Mouse (Mus musculus) splenic B cell, adult 2 months (primary cell): ENCODE measurements around the gene Nalcn.
"Not testable (repeated sequence)": the region's sequence is repeated elsewhere in the genome, so short reads cannot be mapped to it uniquely, and the experiment has no call there.

Experiments
- DNase-seq: peaks from one replicate; pipeline ENCODE4 v3.0.0-alpha.2; 2011; ENCODE audit warnings: low read depth, low spot score
- H3K27me3 ChIP-seq: 2 replicates; pipeline ENCODE4 v1.6.1; 2012; ENCODE audit warnings: mild to moderate bottlenecking, low read length, moderate library complexity, mixed read lengths; ENCODE audit not compliant: control insufficient read depth, poor library complexity, insufficient read depth, severe bottlenecking
- H3K36me3 ChIP-seq: 2 replicates; pipeline ENCODE4 v1.6.1; 2012; ENCODE audit warnings: mild to moderate bottlenecking, low read length, moderate library complexity, mixed read lengths; ENCODE audit not compliant: control insufficient read depth, poor library complexity, insufficient read depth, severe bottlenecking

Gene Nalcn

DNA sequence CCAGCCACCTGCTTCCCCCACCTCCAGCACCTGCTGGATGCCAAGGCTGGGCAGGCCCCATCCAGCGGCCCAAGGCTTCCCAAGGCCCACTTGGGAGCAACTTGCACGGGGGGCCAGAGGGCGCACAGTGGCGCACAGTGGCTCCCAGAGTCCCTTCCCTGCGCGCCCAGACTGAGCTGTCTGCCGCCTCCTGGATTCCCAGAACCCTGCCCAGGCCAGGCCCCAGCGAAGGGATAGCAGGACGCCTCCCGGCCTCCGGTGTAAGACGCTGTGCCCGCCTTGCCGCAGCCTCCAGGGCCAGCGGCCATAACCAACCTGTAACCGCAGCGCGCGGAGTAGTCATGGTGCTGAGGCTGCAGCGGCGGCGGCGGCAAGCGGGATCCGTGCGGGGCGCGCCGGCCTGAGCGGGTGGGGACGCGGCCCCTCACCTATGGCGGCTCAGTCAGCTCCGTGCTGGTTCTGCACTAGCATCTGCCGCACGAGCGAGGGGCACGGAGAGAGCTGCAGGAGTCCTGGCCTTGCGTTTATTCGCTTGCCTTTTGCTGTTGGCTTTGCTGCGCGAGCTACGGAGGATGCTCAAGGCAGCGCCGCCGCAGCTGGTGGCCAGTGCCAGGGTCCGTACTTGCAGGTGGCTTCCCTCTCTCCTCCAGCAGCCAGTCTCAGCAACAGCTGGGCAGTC, at the start of gene Nalcn:
Nalcn (minus strand) TSS at position 644 of the 679 bp plus-strand sequence.
- no peaks in the 10 kb centered on the region for H3K27me3 ChIP-seq
- DNase-seq: no peak
- no peaks in the 10 kb centered on the region for H3K36me3 ChIP-seq

DNA sequence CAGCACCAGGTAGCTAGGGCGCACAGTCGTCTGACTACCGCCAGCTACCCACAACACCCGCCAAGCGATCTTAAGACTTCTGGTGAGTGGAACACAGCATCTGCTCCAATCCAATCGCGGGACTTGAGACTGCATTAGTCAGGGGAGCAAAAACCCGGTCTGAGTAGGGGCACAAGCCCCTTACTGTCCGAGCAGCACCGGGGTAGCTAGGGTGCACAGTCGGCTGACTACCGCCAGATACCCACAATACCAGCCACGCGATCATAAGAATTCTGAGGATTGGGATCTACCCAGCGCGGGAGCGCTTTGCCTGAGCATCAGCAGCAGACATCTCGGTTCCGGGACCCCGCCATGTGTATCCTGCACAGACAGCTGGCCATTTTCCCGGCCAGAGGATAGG, 44.1 kb upstream of the Nalcn start:
- DNase-seq, H3K36me3 ChIP-seq, H3K27me3 ChIP-seq: not testable (repeated sequence)

DNA sequence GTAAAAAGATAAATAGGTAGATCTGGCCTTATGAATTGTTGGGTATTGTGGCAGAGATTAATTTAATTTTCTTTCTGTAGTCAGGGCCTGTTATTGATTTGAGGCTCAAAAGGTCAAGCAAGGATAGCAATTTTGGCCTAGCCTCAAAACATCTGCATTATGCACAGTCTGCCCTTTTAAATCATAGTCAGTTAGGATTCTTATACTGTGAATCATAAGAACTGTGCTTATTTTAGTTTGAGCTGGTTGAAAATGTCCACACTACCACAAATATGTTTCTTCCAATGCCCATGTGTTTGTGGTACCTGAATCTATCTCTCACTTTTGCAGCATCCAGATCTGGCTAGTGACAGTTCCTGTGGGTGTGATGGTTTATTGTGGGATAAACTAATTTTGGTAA, 37.5 kb upstream of the Nalcn start:
- no peaks in the 10 kb centered on the region for H3K36me3 ChIP-seq
- DNase-seq: no peak
- H3K27me3 ChIP-seq: no peaks in the 10 kb centered on the region

DNA sequence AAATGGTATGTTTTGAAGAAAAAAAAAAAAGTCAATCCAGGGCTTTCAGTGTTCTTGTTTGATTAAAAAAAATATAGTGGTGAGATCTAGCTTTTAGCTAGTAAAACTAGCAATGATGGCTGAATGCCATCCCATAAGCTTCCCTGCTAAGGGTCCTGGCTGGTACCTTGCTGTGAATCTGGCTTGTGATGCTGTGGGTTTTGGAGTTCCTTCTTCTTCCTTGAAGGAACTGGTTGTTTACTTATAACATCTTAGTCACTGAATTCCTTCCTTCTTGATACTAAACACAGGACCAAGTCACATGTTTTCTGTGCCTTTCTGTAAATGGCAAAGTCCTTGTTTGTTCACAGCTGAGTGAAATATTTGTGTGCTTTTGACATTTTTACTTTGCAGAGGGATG, 36.3 kb upstream of the Nalcn start:
- Histone ChIP-seq H3K27me3 (no peaks in the 10 kb centered on the region), H3K36me3 (no peaks in the 10 kb centered on the region)
- DNase-seq: no peak

DNA sequence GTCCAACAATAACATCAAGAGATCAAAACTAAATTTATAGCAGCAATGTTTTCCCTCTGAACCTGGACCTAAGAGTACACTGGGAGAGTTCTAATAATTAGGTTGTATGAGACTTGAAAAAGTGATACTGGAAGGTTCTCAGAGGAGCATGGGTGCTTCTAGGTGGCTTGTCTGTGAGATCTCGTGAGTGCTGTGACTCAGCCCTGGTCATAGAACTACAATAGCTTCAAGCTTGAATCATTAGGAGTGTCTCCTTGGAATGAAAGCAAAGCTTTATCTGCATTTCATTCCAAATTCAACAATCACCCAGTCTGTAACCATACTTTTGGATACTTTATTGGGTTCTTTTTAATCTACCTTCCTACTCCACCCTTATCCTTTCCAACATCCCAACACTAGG, 35.4 kb upstream of the Nalcn start:
- no peak for DNase-seq

DNA sequence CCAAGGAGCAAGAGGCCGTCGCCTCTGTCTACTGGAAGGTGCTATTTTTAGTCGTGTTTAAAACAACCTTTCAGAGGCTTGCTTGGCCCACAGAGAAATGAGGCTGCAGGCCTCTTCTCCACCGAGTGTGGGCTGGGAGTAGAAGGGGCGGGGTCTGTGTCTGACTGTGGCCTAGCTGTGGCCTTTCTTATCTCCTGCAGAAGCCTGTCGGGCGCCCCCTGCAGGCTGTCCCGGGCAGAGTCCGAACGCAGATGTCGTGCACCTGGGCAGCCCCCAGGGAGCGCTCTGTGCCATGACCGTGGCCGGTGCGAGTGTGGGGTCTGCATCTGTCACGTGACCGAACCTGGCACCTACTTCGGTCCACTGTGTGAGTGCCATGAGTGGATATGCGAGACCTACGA, 34.1 kb upstream of the Nalcn start:
- Histone ChIP-seq H3K27me3 (no peaks in the 10 kb centered on the region), H3K36me3 (no peaks in the 10 kb centered on the region)
- DNase-seq: no peak

More for the DNA sequence above, 35.4 kb upstream of the Nalcn start:
- H3K27me3 ChIP-seq: no peaks in the 10 kb centered on the region
- no peaks in the 10 kb centered on the region for H3K36me3 ChIP-seq

DNA sequence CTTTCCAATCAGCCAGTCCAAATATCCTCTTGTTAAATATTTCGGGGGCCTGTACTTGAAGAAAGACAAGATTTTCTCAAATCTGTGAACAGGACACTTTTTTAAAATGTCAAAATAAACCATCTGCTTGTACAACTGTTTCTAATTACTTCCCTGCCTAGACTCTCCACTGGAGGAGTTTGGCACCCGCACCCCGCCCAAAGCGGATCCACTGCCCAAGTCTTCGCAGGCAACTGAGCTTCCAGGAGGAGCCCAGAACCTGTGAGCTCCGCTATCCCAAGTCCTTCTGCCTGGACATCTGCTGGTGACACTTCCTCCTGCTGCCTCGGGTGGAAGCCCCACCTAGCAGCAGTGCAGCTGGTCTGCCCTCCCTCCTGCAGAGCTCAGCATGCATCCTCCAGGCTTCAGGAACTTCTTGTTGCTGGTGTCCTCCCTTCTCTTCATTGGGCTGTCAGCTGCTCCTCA, 33.0 kb upstream of the Nalcn start, which contains the start of gene Itgbl1:
Itgbl1 (plus strand) TSS at position 51 of the 465 bp plus-strand sequence.
- DNase-seq: no peak
- no peaks in the 10 kb centered on the region for H3K36me3 ChIP-seq
- H3K27me3 ChIP-seq: no peaks in the 10 kb centered on the region

DNA sequence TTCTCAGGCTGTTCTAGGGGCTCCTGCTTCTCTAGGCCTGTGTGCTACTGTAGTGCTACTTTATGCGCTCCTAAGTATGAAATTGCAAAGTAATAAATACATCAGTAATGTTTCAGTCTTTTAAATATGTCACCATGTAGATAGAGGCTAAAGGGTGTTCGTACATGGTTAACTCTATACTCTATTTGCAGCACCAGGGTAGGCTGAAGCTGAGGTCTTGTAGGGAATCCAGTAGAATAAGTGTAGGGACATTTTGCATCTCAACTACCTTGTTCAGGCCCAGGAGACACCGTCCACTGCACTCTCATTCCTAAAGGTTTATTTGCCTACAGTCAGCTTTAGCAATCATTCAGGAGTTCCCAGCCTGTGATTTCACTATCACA, 227 bp upstream of the Nalcn start:
- no peaks in the 10 kb centered on the region for H3K36me3 ChIP-seq
- DNase-seq: no peak
- H3K27me3 ChIP-seq: no peaks in the 10 kb centered on the region

DNA sequence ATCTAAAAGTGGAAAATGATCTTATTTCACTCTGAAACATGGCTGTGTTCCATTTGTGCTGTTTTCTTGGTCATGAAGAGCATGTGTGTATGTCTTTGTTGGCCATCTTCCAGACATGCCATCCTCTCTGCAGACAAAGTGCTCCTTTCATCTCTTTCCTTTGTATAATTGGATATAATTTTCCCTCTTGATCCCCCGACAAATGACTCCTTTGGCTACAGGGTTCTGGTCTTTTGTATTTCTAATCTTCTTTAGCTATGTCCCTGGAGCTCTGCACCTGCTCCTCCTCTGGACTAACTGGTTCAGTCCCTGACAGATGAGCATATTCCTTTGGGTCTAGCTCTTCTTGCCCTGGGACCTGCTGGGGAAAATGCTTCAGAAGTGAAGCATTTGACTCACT, 4.0 kb downstream of the Nalcn start:
- no peak for DNase-seq
- Histone ChIP-seq H3K36me3 (no peaks in the 10 kb centered on the region), H3K27me3 (no peaks in the 10 kb centered on the region)

DNA sequence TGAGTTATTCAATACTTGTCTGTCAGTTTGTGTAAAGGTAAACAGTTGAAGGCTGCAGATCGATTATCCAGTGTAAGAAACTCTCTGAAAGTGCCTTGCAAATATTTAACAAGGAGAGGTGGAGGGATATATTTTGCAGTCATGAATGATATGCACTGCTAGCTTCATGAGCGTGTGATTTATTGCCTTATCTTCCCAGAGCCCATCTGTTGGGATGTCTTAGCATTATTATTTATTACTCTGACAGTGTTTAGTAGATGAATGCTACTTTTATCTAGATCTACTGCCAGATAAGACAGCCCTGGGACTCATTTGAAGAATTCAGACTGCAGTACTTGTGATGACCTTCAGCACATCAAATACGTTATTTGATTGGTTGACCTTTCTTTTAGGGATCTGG, 31.7 kb downstream of the Nalcn start:
- no peak for DNase-seq
- Histone ChIP-seq H3K36me3 (no peaks in the 10 kb centered on the region), H3K27me3 (no peaks in the 10 kb centered on the region)

DNA sequence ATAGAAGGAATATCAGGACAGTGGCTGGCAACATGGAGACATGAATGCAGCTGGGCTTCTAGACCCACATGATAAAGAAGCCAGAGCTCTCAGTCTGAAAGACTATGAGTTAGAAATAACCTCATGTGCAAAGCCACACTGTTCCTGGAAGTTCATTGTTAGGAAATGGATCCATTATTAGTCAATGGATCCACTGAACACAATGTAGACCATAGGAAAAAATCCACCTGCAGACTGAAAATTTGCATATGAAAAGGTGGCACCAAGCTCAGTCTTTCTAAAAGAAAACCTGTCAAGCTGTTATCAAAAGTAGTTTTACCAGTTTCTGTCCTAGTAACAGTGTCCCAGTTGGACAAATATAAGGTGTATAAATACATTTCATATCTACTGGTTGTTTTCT, 39.5 kb downstream of the Nalcn start:
- Histone ChIP-seq H3K27me3 (no peaks in the 10 kb centered on the region), H3K36me3 (no peaks in the 10 kb centered on the region)
- no peak for DNase-seq

DNA sequence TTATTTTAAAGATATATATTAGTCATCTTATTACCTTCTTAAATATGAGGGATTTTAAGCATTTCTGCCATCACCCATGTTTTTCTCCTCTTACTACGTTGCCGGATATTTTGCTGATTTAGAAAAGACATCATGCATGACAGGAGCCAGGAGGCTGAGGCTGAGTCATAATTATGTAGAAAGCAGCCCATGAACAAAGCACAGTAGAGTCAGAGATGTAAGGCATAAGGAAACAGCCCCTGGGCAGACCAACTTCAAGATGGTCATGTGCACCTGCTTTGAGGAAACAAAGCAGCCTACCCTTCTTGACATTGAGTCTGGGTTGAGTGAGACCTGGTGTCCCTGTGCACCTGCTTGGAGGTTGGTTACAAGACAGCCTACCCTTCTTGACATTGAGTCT, 44.5 kb downstream of the Nalcn start:
- DNase-seq: no peak
- H3K36me3 ChIP-seq: no peaks in the 10 kb centered on the region
- no peaks in the 10 kb centered on the region for H3K27me3 ChIP-seq

DNA sequence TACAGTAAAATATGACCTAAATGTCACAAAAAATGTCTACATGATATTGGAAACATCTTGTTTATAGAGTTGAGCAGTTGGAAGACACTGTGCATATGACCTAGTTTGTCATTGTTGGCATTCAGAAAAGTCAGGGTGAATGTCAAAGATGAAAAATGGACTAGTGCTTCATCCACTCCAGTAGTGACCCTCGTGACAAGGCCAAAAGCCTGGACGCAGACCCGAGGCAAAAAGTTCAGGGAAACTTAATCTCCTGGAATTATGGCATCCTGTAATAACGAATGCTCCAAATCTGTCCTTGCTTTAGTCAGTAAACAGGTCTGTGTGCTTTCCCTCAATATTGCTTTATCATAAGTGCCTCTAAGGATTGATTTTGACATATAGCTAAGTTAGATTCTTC, 51.6 kb downstream of the Nalcn start:
- no peak for DNase-seq

DNA sequence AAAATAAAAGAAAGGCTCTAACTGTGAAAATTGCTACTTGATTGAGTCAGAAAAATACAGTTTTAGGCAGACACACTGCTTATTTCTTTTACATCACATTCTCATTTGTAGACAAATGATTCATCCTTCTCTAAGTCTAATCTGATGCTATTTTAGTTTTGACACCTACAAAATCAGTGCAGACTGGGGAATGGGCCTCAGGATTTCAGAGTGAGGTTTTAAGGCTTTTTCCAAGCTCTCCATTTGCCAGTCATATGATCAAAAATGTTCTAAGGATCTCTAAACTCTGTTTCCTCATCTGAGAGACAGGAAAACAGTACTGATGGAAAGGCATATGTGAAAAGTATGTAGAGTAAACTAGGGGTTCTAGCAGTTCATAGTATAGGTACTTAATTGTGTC, 52.0 kb downstream of the Nalcn start:
- no peak for DNase-seq
- no peaks in the 10 kb centered on the region for H3K27me3 ChIP-seq
- no peaks in the 10 kb centered on the region for H3K36me3 ChIP-seq

More for the DNA sequence above, 51.6 kb downstream of the Nalcn start:
- Histone ChIP-seq H3K27me3 (no peaks in the 10 kb centered on the region), H3K36me3 (no peaks in the 10 kb centered on the region)

DNA sequence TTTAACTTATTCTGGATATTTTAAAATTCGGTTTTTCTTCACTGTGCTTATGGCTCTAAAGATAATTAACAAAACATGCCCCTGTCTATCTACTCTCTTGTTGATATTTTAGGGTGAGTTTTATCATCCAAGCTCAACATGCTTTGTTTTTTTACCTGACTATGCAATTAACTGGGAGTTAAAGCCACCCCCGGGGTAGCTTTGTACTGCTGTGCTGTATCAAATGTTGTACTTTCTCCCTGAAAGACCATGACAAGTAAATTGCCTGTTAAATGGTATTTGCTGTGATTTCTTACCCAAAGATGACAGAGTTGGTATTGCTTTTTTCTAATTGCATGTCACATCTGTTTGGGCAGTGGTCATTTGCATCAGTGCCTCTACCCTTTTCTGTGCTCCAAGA, 60.3 kb downstream of the Nalcn start:
- no peak for DNase-seq
- H3K36me3 ChIP-seq: no peaks in the 10 kb centered on the region
- no peaks in the 10 kb centered on the region for H3K27me3 ChIP-seq

DNA sequence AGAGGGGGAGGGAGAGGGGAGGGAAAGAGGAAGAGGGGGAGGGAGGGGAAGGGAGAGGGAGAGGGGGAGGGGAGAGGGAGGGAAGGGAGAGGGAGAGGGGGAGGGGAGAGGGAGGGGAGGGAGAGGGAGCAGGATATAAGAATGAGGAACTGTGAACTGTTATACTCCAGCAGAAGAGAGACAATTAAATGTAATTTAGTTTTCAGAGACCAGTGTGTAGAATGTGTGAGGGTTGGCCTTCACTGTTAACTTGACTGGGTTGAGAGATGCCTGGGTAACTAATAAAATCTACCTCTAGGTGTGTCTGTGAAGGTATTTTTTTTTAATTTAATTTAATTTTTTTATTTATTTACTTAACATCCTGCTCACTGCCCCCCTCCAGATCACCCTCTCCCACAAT, 71.4 kb downstream of the Nalcn start:
- DNase-seq: no peak
- Histone ChIP-seq H3K27me3 (no peaks in the 10 kb centered on the region), H3K36me3 (no peaks in the 10 kb centered on the region)
